11 mouse cellular contexts compared by ENCODE assay signal in genomic region chr2:50877716-50878115, GRCm38 (mm10).
A peak's percentile ranks its signal among the peaks of the same experiment; 100 is the strongest.
DNase-seq lines count a peak whose midpoint lies in the region; ATAC-seq and TF ChIP-seq lines count a peak whose summit lies in the region.
"Had no signal": no experiment of that assay in that cellular context is flagged by ENCODE, and none has a peak within 500 bp of the region (broad histone marks: within the 10 kb centered on the region; RNA-seq: fewer than 3 reads in every experiment).

No protein-coding gene starts in this region.

- 0 out of 2 replicates have a peak overlapping the region, but pooled peaks have one; percentile 28 for H3K4me2 ChIP-seq in stomach, postnatal 0 days (replicated peaks; ENCODE audit: low read depth)
- H3K4me2 ChIP-seq: heart, embryonic 13.5 days; liver, embryonic 15.5 days had no signal

- ATAC-seq in stomach, postnatal 0 days (ENCODE audit: low FRiP score, low TSS enrichment): peak; percentile 92
- ATAC-seq: CD4-positive, CD25-positive, alpha-beta regulatory T cell, adult 4 months had no signal

- no peak overlapping the region for H3K4me3 ChIP-seq in heart, embryonic 10.5 days
- no peak overlapping the region for H3K4me3 ChIP-seq in stomach, postnatal 0 days (ENCODE audit: low read depth, low read length)
- H3K4me3 ChIP-seq in forebrain, embryonic 10.5 days: no peak overlapping the region
- H3K4me3 ChIP-seq: heart, embryonic 13.5 days; liver, embryonic 15.5 days had no signal

- peaks cover 4% of the 10 kb centered on the region; the same call in 1 of the 2 replicates for H3K4me1 ChIP-seq in heart, embryonic 10.5 days
- H3K4me1 ChIP-seq in stomach, postnatal 0 days (replicated peaks; ENCODE audit: control insufficient read depth, insufficient read depth): no peaks in the 10 kb centered on the region
- no peaks in the 10 kb centered on the region for H3K4me1 ChIP-seq in forebrain, embryonic 10.5 days
- H3K4me1 ChIP-seq: liver, embryonic 15.5 days had no signal

- no peak for TF ChIP-seq CTCF in stomach, postnatal 0 days (IDR thresholded peaks at IDR 0.05; ENCODE audit: low read depth)

- DNase-seq in heart, adult 18-20 months: peak; percentile 55 to 75
- no peak for DNase-seq in heart, embryonic 10.5 days (ENCODE audit: low spot score)
- peak; percentile 62 for DNase-seq in gonadal fat pad, adult 2 months (ENCODE audit: low read depth)
- DNase-seq in kidney, postnatal 25 days: peak; percentile 34 to 71
- DNase-seq in stomach, postnatal 0 days (ENCODE audit: low spot score): peak; percentile 78
- DNase-seq in spleen, postnatal 14 days (ENCODE audit: low spot score in 2 of 2): no peak
- DNase-seq in cerebellum, adult 9-10 months: no peak
- DNase-seq in forebrain, embryonic 10.5 days (ENCODE audit: extremely low spot score, low spot score): no peak

- H3K36me3 ChIP-seq in heart, embryonic 10.5 days: no peaks in the 10 kb centered on the region
- no peaks in the 10 kb centered on the region for H3K36me3 ChIP-seq in stomach, postnatal 0 days (ENCODE audit: control insufficient read depth, insufficient read depth, low read length)
- H3K36me3 ChIP-seq in forebrain, embryonic 10.5 days (replicated peaks): no peaks in the 10 kb centered on the region
- H3K36me3 ChIP-seq: heart, embryonic 13.5 days; liver, embryonic 15.5 days had no signal

- no peak for TF ChIP-seq EP300 in stomach, postnatal 0 days (optimal IDR thresholded peaks at IDR 0.05)

- H3K27ac ChIP-seq in heart, embryonic 10.5 days: no peak overlapping the region
- H3K27ac ChIP-seq in stomach, postnatal 0 days (replicated peaks): no peak overlapping the region
- H3K27ac ChIP-seq in forebrain, embryonic 10.5 days: no peak overlapping the region
- H3K27ac ChIP-seq: heart, embryonic 13.5 days; liver, embryonic 15.5 days had no signal

- no peak overlapping the region for H3K9ac ChIP-seq in stomach, postnatal 0 days (ENCODE audit: low read length)
- H3K9ac ChIP-seq: heart, embryonic 13.5 days; liver, embryonic 15.5 days had no signal

- no peaks in the 10 kb centered on the region for H3K9me3 ChIP-seq in heart, embryonic 10.5 days
- no peaks in the 10 kb centered on the region for H3K9me3 ChIP-seq in stomach, postnatal 0 days (ENCODE audit: control insufficient read depth, low read length)
- H3K9me3 ChIP-seq in forebrain, embryonic 10.5 days: no peaks in the 10 kb centered on the region
- H3K9me3 ChIP-seq: heart, embryonic 13.5 days; liver, embryonic 15.5 days had no signal

- H3K27me3 ChIP-seq in heart, embryonic 10.5 days (ENCODE audit: insufficient read depth, poor library complexity, severe bottlenecking): no peaks in the 10 kb centered on the region
- no peaks in the 10 kb centered on the region for H3K27me3 ChIP-seq in stomach, postnatal 0 days (ENCODE audit: control insufficient read depth, insufficient read depth, low read length)
- H3K27me3 ChIP-seq in forebrain, embryonic 10.5 days (ENCODE audit: poor library complexity, severe bottlenecking): no peaks in the 10 kb centered on the region
- H3K27me3 ChIP-seq: heart, embryonic 13.5 days; liver, embryonic 15.5 days had no signal

- WGBS in heart, embryonic 10.5 days: 92% methylated on average over 17 of the region's 17 CpGs
- 43% methylated on average over 17 of the region's 17 CpGs for WGBS in stomach, postnatal 0 days
- WGBS in forebrain, embryonic 10.5 days: 93% methylated on average over 17 of the region's 17 CpGs

Comparison
In these comparisons a context has a peak if more than half of its experiments do, and no peak if none do; other contexts are left out.
1. DNase-seq: peak in heart, adult 18-20 months (2 of 2), gonadal fat pad, adult 2 months (single experiment), kidney, postnatal 25 days (2 of 2) and stomach, postnatal 0 days (single experiment); none in heart, embryonic 10.5 days (single experiment), spleen, postnatal 14 days (0 of 2), cerebellum, adult 9-10 months (single experiment) and forebrain, embryonic 10.5 days (single experiment).